Mouse (Mus musculus) heart, postnatal 0 days (tissue): ENCODE results near the gene Pgm1.

Source experiments
- CTCF ChIP-seq: IDR thresholded peaks from 2 replicates; pipeline ENCODE4 v1.5.1; 2016; ENCODE audit warnings: antibody characterized with exemption, control low read depth, low read depth
- EP300 ChIP-seq: IDR thresholded peaks from 2 replicates; pipeline ENCODE4 v1.6.1; 2016; ENCODE audit warnings: antibody characterized with exemption, low read depth

- TF ChIP-seq CTCF (no peak), EP300 (no peak)
Measured at GRCm38 (mm10) chr4:99926380-99926779, 2.8 kb upstream of the Pgm1 start.
